Mouse (Mus musculus): ENCODE data around the gene Lbx1.

DNA sequence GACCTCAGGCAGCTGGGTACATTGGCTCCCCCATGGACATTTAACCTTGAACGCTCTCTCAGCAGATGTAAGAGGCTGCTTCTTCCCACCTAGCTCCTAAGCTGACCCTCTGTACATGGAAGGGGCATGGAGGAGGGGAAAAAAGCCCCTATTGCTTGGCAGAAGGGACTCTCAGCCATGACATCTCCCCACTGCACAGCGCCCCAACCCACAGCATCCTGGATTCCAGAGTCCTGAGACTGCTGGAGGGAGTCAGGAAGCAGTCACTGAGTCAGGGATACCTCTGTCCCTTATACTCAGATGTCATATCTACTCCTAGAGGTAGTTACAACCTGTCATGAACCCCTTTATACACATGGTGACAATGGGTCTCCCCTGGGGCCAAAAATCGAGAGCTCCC is 8.6 kb downstream of the Lbx1 start:
- TF ChIP-seq CTCF (IDR thresholded peaks at IDR 0.05; ENCODE audit: extremely low read depth, insufficient read depth, insufficient read length, insufficient replicate concordance) (no peak), POLR2A (IDR thresholded peaks at IDR 0.05; ENCODE audit: low read depth, low read length) (no peak)
